Mouse (Mus musculus): ENCODE results near the gene Cpeb3. TPM values are rescaled to one million over a fixed set of nuclear protein-coding genes. Genes with fewer than 3 reads are reported as not detected.
"Not testable (repeated sequence)": the region's sequence is repeated elsewhere in the genome, so short reads cannot be mapped to it uniquely, and the experiment has no call there.

The Cpeb3 gene
- polyA plus RNA-seq, 1 experiment = 3.7 TPM

DNA sequence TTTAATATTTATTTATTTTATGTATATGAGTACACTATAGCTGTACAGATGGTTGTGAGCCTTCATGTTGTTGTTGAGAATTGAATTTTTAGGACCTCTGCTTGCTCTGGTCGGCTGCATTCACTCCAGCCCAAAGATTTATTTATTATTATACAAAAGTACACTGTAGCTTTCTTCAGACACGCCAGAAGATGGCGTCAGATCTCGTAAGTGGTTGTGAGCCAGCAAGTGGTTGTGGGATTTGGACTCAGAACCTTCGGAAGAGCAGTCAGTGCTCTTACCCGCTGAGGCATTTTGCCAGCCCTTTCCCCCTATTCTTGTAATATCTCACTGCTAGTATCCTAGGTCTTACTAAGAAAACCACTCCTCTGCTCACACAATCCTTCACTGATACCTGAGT lies 126.9 kb downstream of the Cpeb3 start:
- Histone ChIP-seq H3K4me1 (ENCODE audit: control insufficient read depth, insufficient read depth, low read length) (no peaks in the 10 kb centered on the region), H3K27ac (ENCODE audit: insufficient read depth, low read length) (no peak overlapping the region), H3K36me3 (ENCODE audit: control insufficient read depth, insufficient read depth, low read length, poor library complexity, severe bottlenecking) (no peaks in the 10 kb centered on the region), H3K27me3 (ENCODE audit: control insufficient read depth, insufficient read depth, low read length, poor library complexity, severe bottlenecking) (no peaks in the 10 kb centered on the region), H3K9ac (ENCODE audit: low read depth, poor library complexity, severe bottlenecking) (no peak overlapping the region), H3K9me3 (replicated peaks; ENCODE audit: control insufficient read depth, insufficient read depth, low read length, poor library complexity, severe bottlenecking) (no peaks in the 10 kb centered on the region), H3K4me3 (ENCODE audit: low read depth, low read length) (no peak overlapping the region)
- peak; percentile 5 for TF ChIP-seq CTCF (IDR thresholded peaks at IDR 0.05; ENCODE audit: low read depth, low read length)
- no peak for TF ChIP-seq POLR2A (IDR thresholded peaks at IDR 0.05; ENCODE audit: insufficient read depth, low read length)
- no peak for TF ChIP-seq EP300 (IDR thresholded peaks at IDR 0.05; ENCODE audit: insufficient read depth, low read depth, low read length)

DNA sequence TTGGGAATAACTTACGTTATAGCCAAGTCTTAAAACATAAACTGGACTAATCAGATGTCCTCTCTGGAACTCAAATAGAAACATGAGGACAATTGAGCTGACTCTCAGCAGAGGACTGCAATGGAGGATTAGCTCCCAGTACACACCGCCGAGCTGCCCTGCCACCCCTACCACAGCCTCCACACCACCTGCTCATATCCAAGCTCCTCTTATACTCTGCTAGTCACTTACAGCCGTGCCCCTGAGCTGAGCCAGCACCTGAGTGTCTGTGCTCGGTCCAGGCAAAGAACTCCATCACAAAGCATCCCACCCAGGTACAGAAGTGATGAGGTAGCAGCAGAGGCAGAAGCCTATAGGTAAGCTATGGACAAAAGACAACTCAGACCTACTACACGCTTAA lies 129.2 kb downstream of the Cpeb3 start:
- Histone ChIP-seq H3K27me3 (ENCODE audit: control insufficient read depth, insufficient read depth, low read length, poor library complexity, severe bottlenecking) (no peaks in the 10 kb centered on the region), H3K36me3 (ENCODE audit: control insufficient read depth, insufficient read depth, low read length, poor library complexity, severe bottlenecking) (no peaks in the 10 kb centered on the region), H3K27ac (ENCODE audit: insufficient read depth, low read length) (no peak overlapping the region), H3K9ac (ENCODE audit: low read depth, poor library complexity, severe bottlenecking) (no peak overlapping the region), H3K4me1 (ENCODE audit: control insufficient read depth, insufficient read depth, low read length) (no peaks in the 10 kb centered on the region), H3K9me3 (replicated peaks; ENCODE audit: control insufficient read depth, insufficient read depth, low read length, poor library complexity, severe bottlenecking) (no peaks in the 10 kb centered on the region), H3K4me3 (ENCODE audit: low read depth, low read length) (no peak overlapping the region)
- TF ChIP-seq CTCF (IDR thresholded peaks at IDR 0.05; ENCODE audit: low read depth, low read length) (no peak), EP300 (IDR thresholded peaks at IDR 0.05; ENCODE audit: insufficient read depth, low read depth, low read length) (no peak), POLR2A (IDR thresholded peaks at IDR 0.05; ENCODE audit: insufficient read depth, low read length) (no peak)

DNA sequence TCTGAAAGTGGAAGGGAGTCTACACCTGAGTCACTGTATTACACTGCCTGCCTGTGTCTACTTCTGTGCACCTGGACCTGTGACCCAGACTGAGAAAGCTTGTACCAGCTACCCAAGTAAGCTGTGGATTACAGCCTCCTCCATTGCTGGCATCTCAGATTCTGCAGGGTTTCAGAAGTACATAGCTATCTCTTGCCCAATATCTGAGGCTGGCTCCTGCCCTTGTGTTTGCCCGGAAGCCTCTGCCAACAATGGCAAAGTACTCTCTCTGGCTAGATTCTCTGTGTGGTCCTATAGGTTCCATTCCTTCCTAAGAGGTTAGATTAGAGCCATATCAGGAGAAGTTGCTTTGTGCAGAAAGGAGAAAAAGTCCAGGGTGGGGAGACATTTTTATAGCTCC lies 129.8 kb downstream of the Cpeb3 start:
- no peaks in the 10 kb centered on the region for H3K4me1 ChIP-seq (ENCODE audit: control insufficient read depth, insufficient read depth, low read length)
- H3K9me3 ChIP-seq (replicated peaks; ENCODE audit: control insufficient read depth, insufficient read depth, low read length, poor library complexity, severe bottlenecking) = no peaks in the 10 kb centered on the region
- H3K4me3 ChIP-seq (ENCODE audit: low read depth, low read length) = no peak overlapping the region
- TF ChIP-seq CTCF (IDR thresholded peaks at IDR 0.05; ENCODE audit: low read depth, low read length) = no peak
- no peak for TF ChIP-seq POLR2A (IDR thresholded peaks at IDR 0.05; ENCODE audit: insufficient read depth, low read length)
- TF ChIP-seq EP300 (IDR thresholded peaks at IDR 0.05; ENCODE audit: insufficient read depth, low read depth, low read length) = no peak
- no peak overlapping the region for H3K9ac ChIP-seq (ENCODE audit: low read depth, poor library complexity, severe bottlenecking)
- no peaks in the 10 kb centered on the region for H3K27me3 ChIP-seq (ENCODE audit: control insufficient read depth, insufficient read depth, low read length, poor library complexity, severe bottlenecking)
- H3K36me3 ChIP-seq (ENCODE audit: control insufficient read depth, insufficient read depth, low read length, poor library complexity, severe bottlenecking) = no peaks in the 10 kb centered on the region
- no peak overlapping the region for H3K27ac ChIP-seq (ENCODE audit: insufficient read depth, low read length)

DNA sequence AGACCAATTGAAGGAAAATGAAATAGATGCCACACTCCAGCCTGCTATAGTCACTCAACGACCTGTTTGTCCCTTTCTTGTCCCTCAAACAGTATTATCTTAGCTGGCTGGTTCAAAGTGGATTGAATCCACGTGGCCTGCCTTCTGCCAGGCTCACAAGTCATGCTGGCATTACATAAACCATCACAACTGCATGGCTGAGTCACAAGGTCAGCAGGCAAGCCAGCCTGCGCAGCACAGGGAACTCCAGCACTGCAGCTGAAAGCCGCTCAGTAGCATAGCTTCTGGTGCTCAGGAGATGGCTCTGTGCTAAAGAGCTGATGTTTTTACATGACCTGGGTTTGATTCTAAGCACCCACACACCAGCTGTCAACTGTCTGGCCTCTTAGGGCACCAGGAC lies 130.3 kb downstream of the Cpeb3 start:
- Histone ChIP-seq H3K27me3 (ENCODE audit: control insufficient read depth, insufficient read depth, low read length, poor library complexity, severe bottlenecking) (no peaks in the 10 kb centered on the region), H3K9me3 (replicated peaks; ENCODE audit: control insufficient read depth, insufficient read depth, low read length, poor library complexity, severe bottlenecking) (no peaks in the 10 kb centered on the region), H3K4me3 (ENCODE audit: low read depth, low read length) (no peak overlapping the region), H3K9ac (ENCODE audit: low read depth, poor library complexity, severe bottlenecking) (no peak overlapping the region), H3K4me1 (ENCODE audit: control insufficient read depth, insufficient read depth, low read length) (no peaks in the 10 kb centered on the region), H3K27ac (ENCODE audit: insufficient read depth, low read length) (no peak overlapping the region), H3K36me3 (ENCODE audit: control insufficient read depth, insufficient read depth, low read length, poor library complexity, severe bottlenecking) (no peaks in the 10 kb centered on the region)
- no peak for TF ChIP-seq CTCF (IDR thresholded peaks at IDR 0.05; ENCODE audit: low read depth, low read length)
- TF ChIP-seq POLR2A (IDR thresholded peaks at IDR 0.05; ENCODE audit: insufficient read depth, low read length) = no peak
- no peak for TF ChIP-seq EP300 (IDR thresholded peaks at IDR 0.05; ENCODE audit: insufficient read depth, low read depth, low read length)

DNA sequence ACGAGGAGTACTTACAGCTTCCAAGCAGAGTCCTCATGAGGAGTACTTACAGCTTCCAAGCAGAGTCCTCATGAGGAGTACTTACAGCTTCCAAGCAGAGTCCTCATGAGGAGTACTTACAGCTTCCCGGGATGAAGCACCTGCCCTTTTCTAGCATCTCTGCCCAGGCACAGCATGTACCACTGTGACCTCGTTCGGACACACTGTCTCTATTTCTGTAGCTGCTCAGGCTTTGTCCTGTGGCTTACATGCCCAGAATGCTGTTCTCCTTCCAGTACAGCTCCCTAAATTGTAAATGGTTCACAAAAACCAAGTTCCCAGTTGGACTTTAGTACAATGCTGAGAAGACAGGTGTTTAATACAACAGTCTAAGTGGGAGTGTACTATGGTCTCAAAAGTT lies 131.1 kb downstream of the Cpeb3 start:
- H3K36me3 ChIP-seq (ENCODE audit: control insufficient read depth, insufficient read depth, low read length, poor library complexity, severe bottlenecking); H3K9ac ChIP-seq (ENCODE audit: low read depth, poor library complexity, severe bottlenecking); H3K4me1 ChIP-seq (ENCODE audit: control insufficient read depth, insufficient read depth, low read length); H3K9me3 ChIP-seq (replicated peaks; ENCODE audit: control insufficient read depth, insufficient read depth, low read length, poor library complexity, severe bottlenecking); H3K27ac ChIP-seq (ENCODE audit: insufficient read depth, low read length); H3K4me3 ChIP-seq (ENCODE audit: low read depth, low read length); H3K27me3 ChIP-seq (ENCODE audit: control insufficient read depth, insufficient read depth, low read length, poor library complexity, severe bottlenecking): not testable (repeated sequence)

DNA sequence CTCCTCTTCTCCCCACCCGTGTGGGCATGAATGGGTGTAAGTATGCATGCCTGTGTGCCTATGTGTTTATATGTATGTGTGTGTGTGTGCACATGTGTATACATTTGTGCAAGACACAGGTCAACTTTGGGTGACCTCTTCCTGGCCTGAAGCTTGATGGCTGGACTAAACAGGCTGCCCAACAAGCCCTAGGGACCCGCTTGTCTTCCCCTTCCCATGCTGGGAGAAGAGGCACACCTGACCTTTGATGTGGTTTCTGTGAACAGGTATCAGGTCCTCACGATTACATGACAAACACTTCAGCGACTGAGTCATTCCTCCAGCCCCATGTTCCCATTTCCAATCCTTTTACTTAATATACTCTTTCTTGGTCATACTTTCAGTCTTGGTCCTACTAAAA lies 131.8 kb downstream of the Cpeb3 start:
- Histone ChIP-seq H3K27me3 (ENCODE audit: control insufficient read depth, insufficient read depth, low read length, poor library complexity, severe bottlenecking) (no peaks in the 10 kb centered on the region), H3K27ac (ENCODE audit: insufficient read depth, low read length) (no peak overlapping the region), H3K4me1 (ENCODE audit: control insufficient read depth, insufficient read depth, low read length) (no peaks in the 10 kb centered on the region), H3K9me3 (replicated peaks; ENCODE audit: control insufficient read depth, insufficient read depth, low read length, poor library complexity, severe bottlenecking) (no peaks in the 10 kb centered on the region), H3K9ac (ENCODE audit: low read depth, poor library complexity, severe bottlenecking) (no peak overlapping the region), H3K4me3 (ENCODE audit: low read depth, low read length) (no peak overlapping the region), H3K36me3 (ENCODE audit: control insufficient read depth, insufficient read depth, low read length, poor library complexity, severe bottlenecking) (no peaks in the 10 kb centered on the region)
- TF ChIP-seq CTCF (IDR thresholded peaks at IDR 0.05; ENCODE audit: low read depth, low read length) (no peak), EP300 (IDR thresholded peaks at IDR 0.05; ENCODE audit: insufficient read depth, low read depth, low read length) (no peak)
